Mouse (Mus musculus) hindbrain, postnatal 0 days (tissue): ENCODE data around the gene Gm8453. TPM values are rescaled to one million over a fixed set of nuclear protein-coding genes. Genes with fewer than 3 reads are reported as not detected.
"Not testable (repeated sequence)": the region's sequence is repeated elsewhere in the genome, so short reads cannot be mapped to it uniquely, and the experiment has no call there.

Source experiments
- ATAC-seq: fragments of 200-750 bp; cut with Nextera tagmentation; 2 replicates; pipeline ENCODE4 v1.8.0; 2017; ENCODE audit warnings: mild to moderate bottlenecking, moderate TSS enrichment, moderate library complexity
- DNase-seq: peaks from one replicate; pipeline ENCODE4 v3.0.0-alpha.2; 2015; ENCODE audit warnings: low spot score
- H3K27ac ChIP-seq: fragments of 300-500 bp; sonication (generic); 2 replicates; pipeline ENCODE4 v1.5.1; 2014; ENCODE audit warnings: mild to moderate bottlenecking
- H3K27me3 ChIP-seq: fragments of 300-500 bp; sonication (generic); 2 replicates; pipeline ENCODE4 v1.6.1; 2014; ENCODE audit warnings: low read length, mixed read lengths; ENCODE audit not compliant: insufficient read depth
- H3K36me3 ChIP-seq: fragments of 300-500 bp; sonication (generic); 2 replicates; pipeline ENCODE4 v1.6.1; 2014; ENCODE audit warnings: low read length, mixed read lengths; ENCODE audit not compliant: insufficient read depth
- H3K4me1 ChIP-seq: fragments of 300-500 bp; sonication (generic); 2 replicates; pipeline ENCODE4 v1.6.1; 2014; ENCODE audit warnings: antibody characterized with exemption, low read length, mixed read lengths; ENCODE audit not compliant: insufficient read depth
- H3K4me2 ChIP-seq: fragments of 300-500 bp; sonication (generic); 2 replicates; pipeline ENCODE4 v1.6.1; 2014; ENCODE audit warnings: low read depth, mild to moderate bottlenecking, low read length, moderate library complexity, mixed read lengths
- H3K4me3 ChIP-seq: fragments of 300-500 bp; sonication (generic); 2 replicates; pipeline ENCODE4 v1.5.1; 2014; ENCODE audit warnings: low read length
- H3K9ac ChIP-seq: fragments of 300-500 bp; sonication (generic); replicated peaks from 2 replicates; pipeline ENCODE4 v1.6.1; 2014; ENCODE audit warnings: mild to moderate bottlenecking, low read length, moderate library complexity, mixed read lengths
- H3K9me3 ChIP-seq: fragments of 300-500 bp; sonication (generic); 2 replicates; pipeline ENCODE4 v1.6.1; 2016; ENCODE audit warnings: low read length, mixed read lengths
- WGBS: fragments of 180-500 bp; shearing (Covaris S2); extraction: QIAGEN DNeasy Blood & Tissue Kit; methylation state at CpG from one replicate; pipeline ENCODE4 v1.1.7; 2014; 5-methylcytosine and 5-hydroxymethylcytosine counted together
- polyA plus RNA-seq: library from polyadenylated mRNA; unstranded; fragments of >200 nt; fragmentation: Nextera tagmentation; extraction: Ambion mirVana; gene quantifications from 2 replicates; pipeline ENCODE4 v1.2.1, GENCODE M21; 2015
- total RNA-seq: library from RNA; depleted of rRNA; stranded (reverse); fragments of >200 nt; gene quantifications from 2 replicates; pipeline ENCODE4 v1.2.3, GENCODE M21; 2014; rRNA removed

Gene Gm8453
- not detected in 2 replicates for total RNA-seq
- not detected in 2 replicates for polyA plus RNA-seq

GRCm38 (mm10) chr7:22229384-22229783, at the start of gene Gm8453:
Gene Gm8453, minus strand, starts transcription at chr7:22229484.
- H3K4me2 ChIP-seq, H3K9me3 ChIP-seq, H3K27me3 ChIP-seq, H3K36me3 ChIP-seq, H3K4me1 ChIP-seq, H3K4me3 ChIP-seq, ATAC-seq, H3K27ac ChIP-seq, DNase-seq, H3K9ac ChIP-seq: not testable (repeated sequence)
- 17% methylated on average over 1 of the region's 2 CpGs for WGBS

DNA sequence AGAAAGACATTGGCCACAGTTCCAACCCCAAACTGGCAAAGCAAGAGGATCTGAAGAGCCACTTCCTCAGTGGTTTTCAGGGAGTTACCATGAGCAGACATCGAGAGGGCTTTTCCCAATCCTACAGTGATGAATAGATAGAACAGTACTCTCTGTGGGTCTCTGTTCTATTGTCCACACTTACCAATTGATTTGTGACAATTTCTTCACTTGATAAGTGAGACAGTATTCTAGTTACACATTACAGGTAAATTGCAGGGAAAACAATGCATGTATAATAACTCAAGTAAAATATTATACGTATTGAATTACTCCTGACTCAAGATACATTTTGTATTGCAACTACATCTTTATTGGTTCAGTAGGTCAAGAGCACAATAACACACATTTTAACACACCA, 28.1 kb downstream of the Gm8453 start, which contains the start of gene Gm8653:
Gene Gm8653 (minus strand): TSS at position 101 of the 400 bp plus-strand sequence.
- H3K4me1 ChIP-seq, H3K27ac ChIP-seq: not testable (repeated sequence)

DNA sequence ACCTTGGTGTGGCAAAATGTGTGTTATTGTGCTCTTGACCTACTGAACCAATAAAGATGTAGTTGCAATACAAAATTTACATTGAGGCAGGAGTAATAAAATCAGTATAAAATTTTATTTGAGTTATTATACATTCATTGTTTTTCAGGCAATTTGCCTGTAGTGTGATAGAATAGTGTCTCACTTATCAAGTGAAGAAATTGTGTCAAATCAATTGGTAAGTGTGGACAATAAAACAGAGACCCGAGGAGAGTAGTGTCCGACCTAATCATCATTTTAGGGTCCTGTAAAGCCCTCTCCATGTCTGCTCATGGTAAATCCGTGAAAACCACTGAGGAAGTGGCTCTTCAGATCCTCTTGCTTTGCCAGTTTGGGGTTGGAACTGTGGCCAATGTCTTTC, 40.2 kb downstream of the Gm8453 start, which contains the start of gene Vmn1r143:
Gene Vmn1r143 (plus strand): TSS at position 301 of the 400 bp plus-strand sequence.
- ATAC-seq, H3K9me3 ChIP-seq, H3K27me3 ChIP-seq, H3K9ac ChIP-seq, DNase-seq, H3K4me3 ChIP-seq, H3K36me3 ChIP-seq, H3K27ac ChIP-seq, H3K4me2 ChIP-seq, H3K4me1 ChIP-seq: not testable (repeated sequence)
- WGBS: no CpG with 5 or more reads among the region's 3 CpGs

More for the DNA sequence above, 28.1 kb downstream of the Gm8453 start, which contains the start of gene Gm8653:
- no CpG with 5 or more reads among the region's 2 CpGs for WGBS
- H3K4me3 ChIP-seq, ATAC-seq, DNase-seq, H3K36me3 ChIP-seq, H3K9me3 ChIP-seq, H3K4me2 ChIP-seq, H3K9ac ChIP-seq, H3K27me3 ChIP-seq: not testable (repeated sequence)

Other genes with a start within 250 kb of the Gm8453 start
- not detected in 2 replicates for gene Vmn1r137, start 234.9 kb downstream of the Gm8453 start, total RNA-seq
- gene Vmn1r137, start 234.9 kb downstream of the Gm8453 start, polyA plus RNA-seq: not detected in 2 replicates
- not detected in 2 replicates for gene Vmn1r138, start 200.6 kb downstream of the Gm8453 start, total RNA-seq
- not detected in 2 replicates for gene Vmn1r138, start 200.6 kb downstream of the Gm8453 start, polyA plus RNA-seq
- not detected in 2 replicates for gene Gm6176, start 173.2 kb downstream of the Gm8453 start, total RNA-seq
- gene Gm6176, start 173.2 kb downstream of the Gm8453 start, polyA plus RNA-seq: not detected in 2 replicates
- not detected in 2 replicates for gene Vmn1r139, start 160.4 kb downstream of the Gm8453 start, total RNA-seq
- not detected in 2 replicates for gene Vmn1r139, start 160.4 kb downstream of the Gm8453 start, polyA plus RNA-seq
- gene Gm16451, start 111.2 kb downstream of the Gm8453 start, total RNA-seq: not detected in 2 replicates
- not detected in 2 replicates for gene Gm16451, start 111.2 kb downstream of the Gm8453 start, polyA plus RNA-seq
- not detected in 2 replicates for gene Gm10666, start 94.7 kb downstream of the Gm8453 start, total RNA-seq
- gene Gm10666, start 94.7 kb downstream of the Gm8453 start, polyA plus RNA-seq: not detected in 2 replicates
- not detected in 2 replicates for gene Vmn1r142, start 65.4 kb downstream of the Gm8453 start, total RNA-seq
- gene Vmn1r142, start 65.4 kb downstream of the Gm8453 start, polyA plus RNA-seq: not detected in 2 replicates
- gene Vmn1r143, start 40.1 kb downstream of the Gm8453 start, total RNA-seq: not detected in 2 replicates
- gene Vmn1r143, start 40.1 kb downstream of the Gm8453 start, polyA plus RNA-seq: not detected in 2 replicates
- not detected in 2 replicates for gene Gm8653, start 28.2 kb downstream of the Gm8453 start, total RNA-seq
- not detected in 2 replicates for gene Gm8653, start 28.2 kb downstream of the Gm8453 start, polyA plus RNA-seq
- not detected in 2 replicates for gene Gm4187, start 100.2 kb upstream of the Gm8453 start, total RNA-seq
- not detected in 2 replicates for gene Gm4187, start 100.2 kb upstream of the Gm8453 start, polyA plus RNA-seq
- gene Gm8660, start 141.6 kb upstream of the Gm8453 start, total RNA-seq: not detected in 2 replicates
- gene Gm8660, start 141.6 kb upstream of the Gm8453 start, polyA plus RNA-seq: not detected in 2 replicates
- not detected in 2 replicates for gene Vmn1r148, start 184.1 kb upstream of the Gm8453 start, total RNA-seq
- gene Vmn1r148, start 184.1 kb upstream of the Gm8453 start, polyA plus RNA-seq: not detected in 2 replicates
- not detected in 2 replicates for gene Vmn1r149, start 208.7 kb upstream of the Gm8453 start, total RNA-seq
- not detected in 2 replicates for gene Vmn1r149, start 208.7 kb upstream of the Gm8453 start, polyA plus RNA-seq
- not detected in 2 replicates for gene Gm10665, start 234.6 kb upstream of the Gm8453 start, total RNA-seq
- not detected in 2 replicates for gene Gm10665, start 234.6 kb upstream of the Gm8453 start, polyA plus RNA-seq